Mouse (Mus musculus): ENCODE data around the gene Card19. TPM values are rescaled to one million over a fixed set of nuclear protein-coding genes. Genes with fewer than 3 reads are reported as not detected.

Card19 gene
- total and polyA plus RNA-seq, 3 experiments: 15.8 to 51.8 TPM; not detected in 1

GRCm38 (mm10) chr13:49190876-49191672 is 24.8 kb downstream of the Card19 start:
- no peak for TF ChIP-seq POLR2AphosphoS5 (IDR thresholded peaks at IDR 0.05; ENCODE audit: borderline replicate concordance, low read depth, low read length)
- no peak overlapping the region for H3K9ac ChIP-seq (ENCODE audit: control insufficient read depth, low read depth, low read length, poor library complexity, severe bottlenecking)
- no peak overlapping the region for H3K4me3 ChIP-seq (ENCODE audit: control insufficient read depth in 1 of 2, insufficient read depth in 1 of 2, low read depth in 2 of 2, low read length in 2 of 2)
- H3K79me2 ChIP-seq (ENCODE audit: control insufficient read depth, insufficient read depth, low read length, poor library complexity): no peaks in the 10 kb centered on the region; the same call in 1 of the 2 replicates
- no peak for DNase-seq (ENCODE audit: low read depth, low spot score)
- no peaks in the 10 kb centered on the region for H3K9me3 ChIP-seq (replicated peaks; ENCODE audit: insufficient read depth, low read length)
- H3K27me3 ChIP-seq (ENCODE audit: control insufficient read depth in 1 of 2, insufficient read depth in 2 of 2, low read length in 2 of 2): no peaks in the 10 kb centered on the region
- peaks cover 0 to 14% of the 10 kb centered on the region in 2 experiments; a peak in 3 of 4 replicates for H3K4me1 ChIP-seq (ENCODE audit: control insufficient read depth in 1 of 2, insufficient read depth in 2 of 2, low read length in 2 of 2)
- peaks cover 0 to 9% of the 10 kb centered on the region in 2 experiments; a peak in 2 of 4 replicates for H3K36me3 ChIP-seq (ENCODE audit: control insufficient read depth in 1 of 2, insufficient read depth in 2 of 2, low read length in 2 of 2)
- H3K27ac ChIP-seq (ENCODE audit: control insufficient read depth, low read depth, low read length): no peak overlapping the region

- H3K36me3 ChIP-seq (ENCODE audit: control insufficient read depth in 1 of 2, insufficient read depth in 2 of 2, low read length in 2 of 2): peaks cover 0 to 9% of the 10 kb centered on the region in 2 experiments; a peak in 2 of 4 replicates
- no peaks in the 10 kb centered on the region for H3K27me3 ChIP-seq (ENCODE audit: control insufficient read depth in 1 of 2, insufficient read depth in 2 of 2, low read length in 2 of 2)
- TF ChIP-seq MAX (IDR thresholded peaks at IDR 0.05; ENCODE audit: low read length) (no peak), E2F4 (IDR thresholded peaks at IDR 0.05; ENCODE audit: borderline replicate concordance, low read depth, low read length) (no peak), TAL1 (IDR thresholded peaks at IDR 0.05; ENCODE audit: low read length) (no peak), GABPA (IDR thresholded peaks at IDR 0.05; ENCODE audit: low read depth, low read length) (no peak), USF2 (IDR thresholded peaks at IDR 0.05; ENCODE audit: borderline replicate concordance in 1 of 2, insufficient read depth in 1 of 2, low read depth in 1 of 2, low read length in 2 of 2) (no peak), SMC3 (IDR thresholded peaks at IDR 0.05; ENCODE audit: low read depth, low read length) (no peak), POLR2AphosphoS2 (IDR thresholded peaks at IDR 0.05; ENCODE audit: low read length) (no peak), HCFC1 (IDR thresholded peaks at IDR 0.05; ENCODE audit: low read depth, low read length) (no peak), EP300 (IDR thresholded peaks at IDR 0.05; ENCODE audit: low read depth in 1 of 2, low read length in 2 of 2) (no peak), MYC (IDR thresholded peaks at IDR 0.05; ENCODE audit: low read depth, low read length) (no peak), UBTF (IDR thresholded peaks at IDR 0.05; ENCODE audit: borderline replicate concordance, insufficient read depth, low read depth, low read length) (no peak), KAT2A (conservative IDR thresholded peaks at IDR 0.05; ENCODE audit: low read depth, low read length) (no peak), ZMIZ1 (IDR thresholded peaks at IDR 0.05; ENCODE audit: low read depth, low read length) (no peak), RAD21 (IDR thresholded peaks at IDR 0.05; ENCODE audit: low read depth, low read length) (no peak), ZNF384 (IDR thresholded peaks at IDR 0.05; ENCODE audit: low read depth, low read length) (no peak), MYB (IDR thresholded peaks at IDR 0.05; ENCODE audit: low read depth, low read length) (no peak)
- H3K27ac ChIP-seq (ENCODE audit: control insufficient read depth, low read depth, low read length): no peak overlapping the region
- no peak overlapping the region for H3K4me3 ChIP-seq (ENCODE audit: control insufficient read depth in 1 of 2, insufficient read depth in 1 of 2, low read depth in 2 of 2, low read length in 2 of 2)
- H3K4me1 ChIP-seq (ENCODE audit: control insufficient read depth in 1 of 2, insufficient read depth in 2 of 2, low read length in 2 of 2): peaks cover 0 to 14% of the 10 kb centered on the region in 2 experiments; a peak in 3 of 4 replicates
- H3K9me3 ChIP-seq (replicated peaks; ENCODE audit: insufficient read depth, low read length): no peaks in the 10 kb centered on the region
- H3K79me2 ChIP-seq (ENCODE audit: control insufficient read depth, insufficient read depth, low read length, poor library complexity): no peaks in the 10 kb centered on the region; the same call in 1 of the 2 replicates
- no peak for DNase-seq (ENCODE audit: low read depth, low spot score)
- no peak overlapping the region for H3K9ac ChIP-seq (ENCODE audit: control insufficient read depth, low read depth, low read length, poor library complexity, severe bottlenecking)
Measured at GRCm38 (mm10) chr13:49189970-49190870, 25.6 kb downstream of the Card19 start.
